Mouse (Mus musculus) thymus, adult 2 months (tissue): ENCODE data around the gene Tchp.

Source experiments
- CTCF ChIP-seq: fragments of 200-500 bp; IDR thresholded peaks from 2 replicates; pipeline ENCODE4 v1.5.1; 2012; ENCODE audit warnings: mild to moderate bottlenecking, control low read depth, low read length, moderate library complexity, borderline replicate concordance; ENCODE audit not compliant: control insufficient read depth, poor library complexity, insufficient read depth; ENCODE audit errors: extremely low read depth
- POLR2A ChIP-seq: fragments of 200-500 bp; IDR thresholded peaks from 2 replicates; pipeline ENCODE4 v1.6.1; 2012; ENCODE audit warnings: mild to moderate bottlenecking, low read length, control low read depth, moderate library complexity; ENCODE audit not compliant: control insufficient read depth, poor library complexity, insufficient read depth; ENCODE audit errors: extremely low read depth

DNA sequence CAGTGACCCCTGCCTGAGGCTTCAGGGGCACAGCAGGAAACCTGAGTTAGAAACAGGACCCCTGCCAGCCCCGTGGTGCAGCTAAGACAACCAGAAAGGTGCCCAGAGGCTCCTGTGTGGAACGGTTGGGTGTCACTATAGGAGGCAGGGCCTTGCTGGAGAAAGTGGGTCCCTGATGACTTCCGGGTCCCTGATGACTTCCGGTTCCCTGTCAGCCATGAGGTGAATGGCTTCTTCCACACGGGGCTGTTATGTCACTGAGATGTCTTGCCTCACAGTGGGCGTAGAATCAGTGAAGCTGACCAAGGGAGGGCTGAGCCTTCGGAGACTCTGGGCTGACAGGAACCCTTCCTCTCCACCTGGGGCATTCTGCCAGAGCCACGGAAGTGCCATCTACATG is 33.0 kb upstream of the Tchp start:
- TF ChIP-seq CTCF (no peak), POLR2A (no peak)
